Mouse (Mus musculus): ENCODE results near the gene Rsf1. TPM values are rescaled to one million over a fixed set of nuclear protein-coding genes. Genes with fewer than 3 reads are reported as not detected.

Rsf1 gene
- total RNA-seq, 2 experiments from 2014 or later = 21.4 to 25.9 TPM

Other genes starting within 250 kb of the Rsf1 start
- 0.44 and 2.9 TPM in 2 replicates for gene Usp35, start 247.9 kb upstream of the Rsf1 start, total RNA-seq (2014; fragmentation: Nextera tagmentation)
- gene Usp35, start 247.9 kb upstream of the Rsf1 start, total RNA-seq (2017) = not detected in 2 replicates
- gene Kctd21, start 247.6 kb upstream of the Rsf1 start, total RNA-seq (2014; fragmentation: Nextera tagmentation) = 0.69 and 1.6 TPM in 2 replicates
- 0.76 and 1.7 TPM in 2 replicates for gene Kctd21, start 247.6 kb upstream of the Rsf1 start, total RNA-seq (2017)
- 67.6 and 71.5 TPM in 2 replicates for gene Alg8, start 208.3 kb upstream of the Rsf1 start, total RNA-seq (2014; fragmentation: Nextera tagmentation)
- 35.9 and 46.3 TPM in 2 replicates for gene Alg8, start 208.3 kb upstream of the Rsf1 start, total RNA-seq (2017)
- 188 and 266 TPM in 2 replicates for gene Ndufc2, start 179.9 kb upstream of the Rsf1 start, total RNA-seq (2014; fragmentation: Nextera tagmentation)
- gene Ndufc2, start 179.9 kb upstream of the Rsf1 start, total RNA-seq (2017) = 369 and 388 TPM in 2 replicates
- gene Thrsp, start 162.2 kb upstream of the Rsf1 start, total RNA-seq (2014; fragmentation: Nextera tagmentation) = not detected in 2 replicates
- gene Thrsp, start 162.2 kb upstream of the Rsf1 start, total RNA-seq (2017) = not detected in 2 replicates
- gene Kctd14, start 128.6 kb upstream of the Rsf1 start, total RNA-seq (2014; fragmentation: Nextera tagmentation) = 8.5 and 10.1 TPM in 2 replicates
- gene Kctd14, start 128.6 kb upstream of the Rsf1 start, total RNA-seq (2017) = 2.8 and 4.4 TPM in 2 replicates
- gene Ints4, start 98.9 kb upstream of the Rsf1 start, total RNA-seq (2014; fragmentation: Nextera tagmentation) = 42.6 and 71.6 TPM in 2 replicates
- gene Ints4, start 98.9 kb upstream of the Rsf1 start, total RNA-seq (2017) = 51.3 and 74.9 TPM in 2 replicates
- gene Aamdc, start 392 bp upstream of the Rsf1 start, total RNA-seq (2014; fragmentation: Nextera tagmentation) = 10.9 and 15.9 TPM in 2 replicates
- gene Aamdc, start 392 bp upstream of the Rsf1 start, total RNA-seq (2017) = 36.3 and 43.2 TPM in 2 replicates
- gene Clns1a, start 116.7 kb downstream of the Rsf1 start, total RNA-seq (2014; fragmentation: Nextera tagmentation) = 118 and 121 TPM in 2 replicates
- gene Clns1a, start 116.7 kb downstream of the Rsf1 start, total RNA-seq (2017) = 181 and 238 TPM in 2 replicates
- gene Aqp11, start 158.4 kb downstream of the Rsf1 start, total RNA-seq (2014; fragmentation: Nextera tagmentation) = 16.4 and 23.0 TPM in 2 replicates
- gene Aqp11, start 158.4 kb downstream of the Rsf1 start, total RNA-seq (2017) = 6.9 and 8.5 TPM in 2 replicates
- 6.9 and 8.2 TPM in 2 replicates for gene Pak1, start 208.7 kb downstream of the Rsf1 start, total RNA-seq (2014; fragmentation: Nextera tagmentation)
- gene Pak1, start 208.7 kb downstream of the Rsf1 start, total RNA-seq (2017) = 13.9 and 20.3 TPM in 2 replicates

Measured in megakaryocyte-erythroid progenitor cell, adult 5-6 weeks (primary cell).